Mouse (Mus musculus) lung, adult 2 months (tissue): ENCODE measurements around the gene Vti1a.

ENCODE experiments used
- CTCF ChIP-seq: fragments of 200-500 bp; IDR thresholded peaks from 2 replicates; pipeline ENCODE4 v1.5.1; 2011; ENCODE audit warnings: mild to moderate bottlenecking, low read length, control low read depth; ENCODE audit not compliant: insufficient read depth
- POLR2A ChIP-seq: fragments of 200-500 bp; IDR thresholded peaks from 2 replicates; pipeline ENCODE4 v1.6.1; 2011; ENCODE audit warnings: low read depth, mild to moderate bottlenecking, control low read depth, low read length, borderline replicate concordance; ENCODE audit errors: extremely low read depth

- TF ChIP-seq CTCF (no peak), POLR2A (no peak)
Observed at GRCm38 (mm10) chr19:55565111-55565510, 249.0 kb downstream of the Vti1a start.
